Mouse (Mus musculus): ENCODE data around the gene Rad21l. TPM values are rescaled to one million over a fixed set of nuclear protein-coding genes. Genes with fewer than 3 reads are reported as not detected.

Gene Rad21l
- polyA plus RNA-seq, 1 experiment from 2014 or later = not detected

DNA sequence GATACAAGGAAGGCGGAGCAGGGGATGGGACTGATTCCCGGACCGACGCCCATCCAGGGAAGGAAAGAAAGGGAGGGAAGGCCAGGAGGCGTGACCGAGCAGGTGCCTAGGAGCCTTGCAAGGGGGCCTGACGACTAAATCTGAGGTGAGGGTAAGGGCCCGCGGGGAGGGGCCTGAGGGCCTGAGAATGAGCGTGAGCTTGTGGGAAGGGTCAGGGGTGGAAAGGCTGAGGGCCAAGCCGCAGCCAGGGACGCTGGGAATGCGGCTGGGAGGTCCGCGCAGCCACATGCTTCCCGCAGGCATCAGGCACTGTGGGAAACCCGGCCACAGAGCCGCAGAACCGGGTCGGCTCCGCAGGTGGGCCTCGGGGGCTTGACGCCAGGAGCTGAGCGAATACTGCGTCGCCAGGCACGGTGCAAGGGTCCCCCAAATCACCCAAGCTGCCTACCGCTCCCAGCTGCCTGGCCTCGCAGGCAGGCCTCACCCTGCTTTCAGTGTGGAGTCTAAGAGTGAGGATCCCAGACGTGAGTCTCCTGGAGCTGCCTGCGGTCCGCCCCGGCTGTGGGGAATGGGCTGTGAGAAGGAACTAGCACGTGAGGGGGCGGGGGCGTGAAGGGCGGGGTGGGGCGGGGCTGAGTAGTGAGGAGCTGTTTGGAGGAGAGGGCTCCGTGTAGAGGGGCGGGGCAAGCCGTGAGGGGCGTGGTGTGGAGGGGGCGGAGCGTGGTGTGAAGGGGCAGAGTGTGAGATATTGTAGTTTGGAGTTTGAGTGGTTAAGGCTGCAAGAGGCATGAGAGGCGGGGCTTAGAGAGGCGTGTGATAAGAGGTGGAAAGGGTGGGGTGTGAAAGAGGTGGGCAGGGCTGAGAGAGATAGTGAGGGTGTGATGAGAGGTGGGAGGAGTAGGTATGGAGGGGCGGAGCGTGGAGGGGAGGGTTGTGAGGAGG, 2.0 kb upstream of the Rad21l start:
- H3K4me2 ChIP-seq (replicated peaks) = peak overlapping the region; percentile 28
- 41% methylated on average over 48 of the region's 48 CpGs for WGBS

DNA sequence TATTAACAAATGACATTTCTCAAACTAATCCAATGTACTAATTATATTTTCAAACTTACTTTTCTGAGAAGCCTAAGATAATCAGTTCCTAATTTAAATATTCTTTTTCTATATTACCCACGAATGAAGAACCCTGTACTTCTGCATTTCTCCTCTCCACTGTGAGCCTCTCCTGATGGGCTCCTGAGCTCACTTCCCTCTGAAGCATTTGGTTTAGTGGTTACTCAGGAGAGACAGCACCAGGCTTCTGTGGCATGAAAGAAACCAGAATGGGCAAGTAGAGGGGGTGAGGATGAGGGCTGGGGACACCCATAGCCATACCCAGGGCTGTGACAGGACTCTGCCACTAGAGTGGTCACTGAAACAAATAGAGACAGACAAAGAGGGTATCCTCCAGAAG, 16.3 kb downstream of the Rad21l start:
- H3K9ac ChIP-seq = no peak overlapping the region
- no peaks in the 10 kb centered on the region for H3K4me1 ChIP-seq
- 75% methylated on average over 1 of the region's 1 CpGs for WGBS

More for the DNA sequence above, 2.0 kb upstream of the Rad21l start:
- H3K9me3 ChIP-seq = no peaks in the 10 kb centered on the region
- no peaks in the 10 kb centered on the region for H3K4me1 ChIP-seq
- H3K27me3 ChIP-seq = peaks cover 15% of the 10 kb centered on the region
- H3K36me3 ChIP-seq = no peaks in the 10 kb centered on the region
- no peak; the same call in 1 of the 2 replicates for ATAC-seq (ENCODE audit: low FRiP score, low read depth)
- no peak overlapping the region for H3K27ac ChIP-seq
- H3K4me3 ChIP-seq = no peak overlapping the region
- H3K9ac ChIP-seq = no peak overlapping the region

DNA sequence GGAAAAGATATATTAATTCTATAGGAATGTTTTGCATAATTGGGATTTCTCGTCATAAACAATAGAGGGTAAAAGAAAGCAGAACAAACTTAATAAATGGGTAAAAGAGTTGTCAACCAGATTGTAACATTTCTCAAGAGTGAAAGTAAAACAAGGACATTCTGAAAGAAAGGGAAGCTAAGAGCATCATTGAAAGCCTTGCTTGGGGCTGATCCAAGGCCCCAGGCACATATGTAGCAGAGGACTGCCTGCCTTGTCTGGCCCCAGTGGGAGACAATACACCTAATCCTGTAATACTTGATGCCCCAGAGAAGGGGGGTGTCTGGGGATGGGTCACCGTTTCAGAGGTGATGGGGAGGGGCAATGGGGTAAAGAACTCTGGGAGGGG, 32.3 kb downstream of the Rad21l start:
- no peak for ATAC-seq (ENCODE audit: low FRiP score, low read depth)
- peaks cover 33% of the 10 kb centered on the region for H3K27me3 ChIP-seq
- WGBS = 74% methylated on average over 2 of the region's 2 CpGs
- H3K4me1 ChIP-seq = 0 out of 2 replicates have a peak, but pooled peaks cover 4% of the 10 kb centered on the region
- no peaks in the 10 kb centered on the region for H3K36me3 ChIP-seq
- H3K9ac ChIP-seq = no peak overlapping the region
- no peak overlapping the region for H3K27ac ChIP-seq
- no peaks in the 10 kb centered on the region for H3K9me3 ChIP-seq
- H3K4me3 ChIP-seq = no peak overlapping the region
- H3K4me2 ChIP-seq (replicated peaks) = no peak overlapping the region

More for the DNA sequence above, 16.3 kb downstream of the Rad21l start:
- H3K4me2 ChIP-seq (replicated peaks) = no peak overlapping the region
- H3K27me3 ChIP-seq = no peaks in the 10 kb centered on the region
- no peaks in the 10 kb centered on the region for H3K36me3 ChIP-seq
- no peaks in the 10 kb centered on the region for H3K9me3 ChIP-seq
- no peak overlapping the region for H3K27ac ChIP-seq
- H3K4me3 ChIP-seq = no peak overlapping the region
- ATAC-seq (ENCODE audit: low FRiP score, low read depth) = no peak

GRCm38 (mm10) chr2:151635362-151636014, 32.8 kb downstream of the Rad21l start:
- no peaks in the 10 kb centered on the region for H3K9me3 ChIP-seq
- no peak overlapping the region for H3K4me3 ChIP-seq
- no peaks in the 10 kb centered on the region for H3K36me3 ChIP-seq
- peaks cover 38% of the 10 kb centered on the region for H3K27me3 ChIP-seq
- ATAC-seq (ENCODE audit: low FRiP score, low read depth) = no peak
- no peak overlapping the region for H3K4me2 ChIP-seq (replicated peaks)
- H3K9ac ChIP-seq = no peak overlapping the region
- H3K27ac ChIP-seq = no peak overlapping the region
- 63% methylated on average over 9 of the region's 9 CpGs for WGBS
- 0 out of 2 replicates have a peak, but pooled peaks cover 4% of the 10 kb centered on the region for H3K4me1 ChIP-seq

DNA sequence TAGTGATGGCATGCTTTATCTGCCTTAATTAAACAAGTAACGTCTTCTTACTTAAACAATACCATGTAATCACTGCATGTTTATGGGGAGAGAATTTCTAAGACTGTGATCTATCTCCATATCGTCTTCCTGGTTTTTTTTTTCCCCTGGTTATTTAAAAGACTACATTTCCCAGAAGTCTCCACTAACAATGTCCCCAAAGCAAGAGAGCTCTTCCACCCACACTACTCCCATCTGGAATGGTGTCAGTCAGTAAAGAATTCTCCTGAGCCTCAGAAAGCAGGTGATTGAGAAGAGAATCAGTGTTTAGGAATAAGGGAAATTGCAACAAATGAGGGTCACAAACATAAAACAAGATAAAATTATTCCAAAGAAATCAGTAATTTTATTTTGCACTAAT, 33.4 kb downstream of the Rad21l start:
- 0 out of 2 replicates have a peak, but pooled peaks cover 4% of the 10 kb centered on the region for H3K4me1 ChIP-seq
- no peak overlapping the region for H3K4me3 ChIP-seq
- no peak overlapping the region for H3K9ac ChIP-seq
- no peak overlapping the region for H3K27ac ChIP-seq
- H3K4me2 ChIP-seq (replicated peaks) = no peak overlapping the region
- H3K9me3 ChIP-seq = no peaks in the 10 kb centered on the region
- peaks cover 42% of the 10 kb centered on the region for H3K27me3 ChIP-seq
- no peak for ATAC-seq (ENCODE audit: low FRiP score, low read depth)
- H3K36me3 ChIP-seq = no peaks in the 10 kb centered on the region
- WGBS = 36% methylated on average over 2 of the region's 2 CpGs

DNA sequence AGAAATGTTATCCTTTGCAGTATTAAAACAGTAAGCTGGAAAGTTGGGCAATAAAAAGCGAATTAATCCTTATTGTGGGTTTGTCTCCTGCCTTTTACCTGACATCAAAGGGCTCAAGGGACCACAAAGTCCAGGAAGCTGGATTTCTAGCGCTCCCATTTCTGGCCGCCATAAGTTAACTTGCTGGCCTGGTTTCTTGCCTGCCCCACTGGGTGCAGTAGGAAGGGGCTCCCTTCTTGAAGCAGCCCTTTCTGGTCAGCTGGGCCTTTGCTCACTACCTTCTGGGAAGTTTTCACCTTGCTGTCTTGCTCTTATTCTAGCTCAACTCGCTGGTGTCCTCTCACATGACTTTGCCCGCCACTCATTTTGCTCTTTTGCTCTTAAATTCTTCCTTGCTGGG, 35.4 kb downstream of the Rad21l start:
- no peak for ATAC-seq (ENCODE audit: low FRiP score, low read depth)
- H3K4me3 ChIP-seq = no peak overlapping the region
- WGBS = 32% methylated on average over 5 of the region's 5 CpGs
- H3K9ac ChIP-seq = no peak overlapping the region
- H3K4me2 ChIP-seq (replicated peaks) = peak overlapping the region; percentile 99; the same call in 1 of the 2 replicates
- H3K27ac ChIP-seq = no peak overlapping the region
- no peaks in the 10 kb centered on the region for H3K36me3 ChIP-seq
- no peaks in the 10 kb centered on the region for H3K9me3 ChIP-seq
- H3K4me1 ChIP-seq = 0 out of 2 replicates have a peak, but pooled peaks cover 4% of the 10 kb centered on the region
- H3K27me3 ChIP-seq = peaks cover 51% of the 10 kb centered on the region

DNA sequence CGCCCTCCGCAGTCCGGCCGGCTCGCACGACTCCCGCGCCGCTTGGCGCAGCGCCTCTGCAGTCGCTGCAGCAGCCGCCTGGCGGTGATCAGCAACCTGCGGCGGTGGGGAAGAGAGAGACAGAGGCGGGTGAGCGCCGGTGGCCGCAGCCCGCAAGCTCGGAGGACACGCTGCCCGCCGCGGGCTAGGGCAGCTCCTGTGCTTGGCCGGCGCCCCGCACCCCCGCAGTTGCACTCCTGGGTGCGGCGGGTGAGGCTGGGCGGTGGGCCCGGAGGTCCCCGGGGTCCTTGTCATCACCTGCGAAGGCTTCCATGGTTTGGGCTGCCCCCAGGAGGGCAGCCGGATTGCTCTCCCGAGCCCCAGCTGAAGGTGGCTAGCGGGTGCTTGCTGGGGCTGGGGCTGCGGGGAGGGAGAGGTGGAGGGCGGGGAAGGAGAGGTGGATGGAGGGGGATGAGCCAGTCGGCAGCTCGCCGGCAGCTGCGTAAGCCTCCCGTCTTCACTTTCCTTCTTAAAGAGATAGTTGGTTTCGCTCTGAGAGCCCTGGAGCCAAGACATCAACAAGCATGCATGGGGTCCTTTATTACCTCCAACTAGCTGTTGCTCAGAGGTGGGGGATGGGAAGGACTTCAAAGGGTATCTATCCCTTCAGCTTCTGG, 36.0 kb downstream of the Rad21l start, which contains the start of gene Snph:
Gene Snph, minus strand, starts transcription at position 435 of the 656 bp plus-strand sequence.
- peak within 1 kb of the TSS; percentile 99 for H3K4me2 ChIP-seq (replicated peaks)
- no peak within 1 kb of the TSS for H3K27ac ChIP-seq
- peak; percentile 71 for ATAC-seq (ENCODE audit: low FRiP score, low read depth)
- peaks cover 51% of the 10 kb centered on the region for H3K27me3 ChIP-seq
- H3K9ac ChIP-seq = peak within 1 kb of the TSS; percentile 70
- H3K4me3 ChIP-seq = peak within 1 kb of the TSS; percentile 65
- no peaks in the 10 kb centered on the region for H3K36me3 ChIP-seq
- no peaks in the 10 kb centered on the region for H3K9me3 ChIP-seq
- WGBS = 1% methylated on average over 47 of the region's 47 CpGs
- 0 out of 2 replicates have a peak, but pooled peaks cover 4% of the 10 kb centered on the region for H3K4me1 ChIP-seq

DNA sequence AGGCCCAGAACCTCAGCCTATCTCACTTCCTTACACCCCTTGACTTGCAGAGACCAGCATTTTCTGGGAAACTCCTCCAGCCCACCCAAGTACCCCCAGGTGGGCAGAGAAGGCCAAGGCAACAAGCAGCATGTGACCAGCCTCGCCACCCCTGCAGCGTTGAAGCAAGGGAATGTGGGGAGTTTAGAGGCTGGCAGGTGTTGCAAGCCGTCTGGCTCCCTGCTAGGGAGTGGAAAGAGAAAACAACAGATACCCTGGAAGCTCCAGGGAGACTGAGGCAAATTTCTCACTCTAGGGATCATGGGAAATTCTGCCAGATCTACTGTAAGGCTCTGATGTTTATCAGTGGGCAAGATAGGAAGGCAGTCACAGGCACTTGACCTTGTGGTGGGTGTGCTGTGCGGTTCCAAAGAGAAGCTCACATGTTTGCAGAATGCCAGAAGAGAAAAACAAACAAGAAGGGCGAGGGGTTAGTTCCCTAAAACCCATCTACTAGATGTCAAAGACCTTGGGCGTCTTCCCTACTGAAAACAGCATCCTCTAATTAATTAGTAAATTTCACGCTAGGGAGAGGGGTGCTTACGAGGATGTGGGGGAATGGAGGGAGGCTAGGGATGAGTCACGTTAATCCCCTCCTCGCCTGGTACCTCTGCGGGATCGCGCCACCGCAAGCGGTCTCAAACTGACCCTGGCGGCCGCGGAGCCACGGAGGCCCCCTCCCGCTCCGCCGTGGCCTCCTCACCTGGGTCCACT, 36.8 kb downstream of the Rad21l start:
- Histone ChIP-seq H3K4me1 (0 out of 2 replicates have a peak, but pooled peaks cover 4% of the 10 kb centered on the region), H3K4me3 (peak overlapping the region; percentile 65), H3K4me2 (replicated peaks) (peak overlapping the region; percentile 99), H3K9ac (peak overlapping the region; percentile 70), H3K27ac (no peak overlapping the region), H3K36me3 (no peaks in the 10 kb centered on the region), H3K9me3 (no peaks in the 10 kb centered on the region), H3K27me3 (peaks cover 51% of the 10 kb centered on the region)
- 3% methylated on average over 22 of the region's 22 CpGs for WGBS
- ATAC-seq (ENCODE audit: low FRiP score, low read depth) = no peak

DNA sequence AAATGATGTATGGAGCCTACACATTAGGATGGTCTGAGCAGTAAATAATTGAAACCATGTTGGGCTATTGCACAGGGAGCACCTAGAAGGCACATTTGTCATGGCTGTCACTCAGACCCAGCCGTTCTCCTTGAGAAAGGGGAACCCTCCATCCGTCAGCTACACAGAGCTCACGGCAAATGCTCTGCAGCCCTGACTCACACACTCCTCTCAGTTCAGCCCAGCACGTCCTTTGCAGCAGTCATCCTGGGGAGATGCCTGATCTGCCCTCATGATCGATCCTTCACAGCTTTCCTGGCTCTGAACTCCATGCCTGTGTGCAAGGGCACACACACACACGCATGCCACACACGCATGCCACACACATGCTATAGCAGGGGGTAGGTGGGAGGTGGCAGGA, 39.0 kb downstream of the Rad21l start:
- H3K4me2 ChIP-seq (replicated peaks) = no peak overlapping the region
- H3K4me1 ChIP-seq = 0 out of 2 replicates have a peak, but pooled peaks cover 4% of the 10 kb centered on the region
- no peak overlapping the region for H3K9ac ChIP-seq
- no peak for ATAC-seq (ENCODE audit: low FRiP score, low read depth)
- no peak overlapping the region for H3K4me3 ChIP-seq
- peaks cover 51% of the 10 kb centered on the region for H3K27me3 ChIP-seq
- 60% methylated on average over 7 of the region's 7 CpGs for WGBS
- no peaks in the 10 kb centered on the region for H3K9me3 ChIP-seq
- H3K27ac ChIP-seq = no peak overlapping the region
- H3K36me3 ChIP-seq = no peaks in the 10 kb centered on the region

GRCm38 (mm10) chr2:151628011-151628410, 40.3 kb downstream of the Rad21l start:
- no peak for ATAC-seq (ENCODE audit: low FRiP score, low read depth)
- Histone ChIP-seq H3K9ac (no peak overlapping the region), H3K36me3 (no peaks in the 10 kb centered on the region), H3K4me2 (replicated peaks) (no peak overlapping the region), H3K27me3 (peaks cover 38% of the 10 kb centered on the region), H3K27ac (no peak overlapping the region), H3K9me3 (no peaks in the 10 kb centered on the region), H3K4me1 (0 out of 2 replicates have a peak, but pooled peaks cover 4% of the 10 kb centered on the region), H3K4me3 (no peak overlapping the region)
- 92% methylated on average over 3 of the region's 3 CpGs for WGBS

GRCm38 (mm10) chr2:151626296-151626695, 42.0 kb downstream of the Rad21l start:
- H3K27me3 ChIP-seq = peaks cover 21% of the 10 kb centered on the region
- no peak overlapping the region for H3K27ac ChIP-seq
- H3K36me3 ChIP-seq = no peaks in the 10 kb centered on the region
- H3K4me2 ChIP-seq (replicated peaks) = no peak overlapping the region
- no peaks in the 10 kb centered on the region for H3K9me3 ChIP-seq
- no peak overlapping the region for H3K9ac ChIP-seq
- WGBS = 89% methylated on average over 7 of the region's 7 CpGs
- ATAC-seq (ENCODE audit: low FRiP score, low read depth) = no peak
- H3K4me3 ChIP-seq = no peak overlapping the region
- H3K4me1 ChIP-seq = no peaks in the 10 kb centered on the region
